Mouse (Mus musculus): Measurements from ENCODE around the gene Itpr1.

Itpr1 gene

DNA sequence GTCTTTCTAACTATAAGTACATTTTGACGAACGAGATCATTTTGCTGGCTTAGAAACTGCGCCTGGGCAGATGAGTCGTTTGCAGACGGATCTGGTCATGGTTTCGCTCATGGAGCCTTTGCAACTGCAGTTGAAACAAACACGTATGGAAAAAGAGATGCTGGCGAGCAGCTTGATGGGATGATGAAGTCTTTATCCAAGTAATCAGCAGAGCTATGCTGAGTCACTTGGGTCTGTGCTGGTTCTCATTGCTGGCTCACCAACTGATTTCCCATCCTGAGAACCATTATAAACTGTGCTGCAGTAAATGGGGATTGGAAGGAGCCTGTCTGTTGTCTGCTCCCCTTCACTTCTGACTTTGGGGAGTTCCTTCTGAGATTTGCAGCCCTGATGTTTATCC lies 31.7 kb downstream of the Itpr1 start:
- no peak for DNase-seq

DNA sequence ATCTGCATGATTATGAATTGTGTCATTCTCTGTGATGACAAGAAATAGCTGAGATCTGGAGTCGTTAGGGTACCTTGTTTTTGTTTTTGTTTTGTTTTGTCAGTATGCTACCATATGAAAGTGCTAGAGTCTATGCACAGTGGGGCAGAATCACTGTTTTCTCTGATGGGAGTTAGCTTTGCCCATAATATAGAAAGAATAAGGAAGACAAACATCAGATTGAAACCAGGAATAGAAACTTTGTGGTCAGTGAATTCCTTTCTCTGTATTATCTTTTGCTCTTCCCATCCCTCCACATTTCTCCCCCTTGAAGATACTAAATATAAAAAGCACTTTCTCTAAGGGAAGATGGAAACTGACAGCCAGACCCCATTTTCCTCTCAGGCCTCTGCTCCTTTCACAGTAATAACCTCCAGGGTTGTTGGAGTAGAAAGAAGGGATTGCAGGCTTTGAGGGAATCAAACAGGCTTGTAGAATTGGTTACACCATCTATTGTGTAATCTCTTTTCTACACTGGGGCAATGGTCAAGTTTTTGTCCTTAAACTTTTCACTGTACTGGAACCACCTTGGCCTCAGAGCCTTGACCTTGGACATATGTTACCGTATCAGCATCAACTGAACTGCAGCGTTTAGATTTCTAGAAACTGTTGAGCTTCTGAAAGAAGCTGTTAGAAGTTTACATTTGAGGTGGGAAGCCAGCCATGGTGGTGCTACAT lies 33.6 kb downstream of the Itpr1 start:
- DNase-seq = no peak

DNA sequence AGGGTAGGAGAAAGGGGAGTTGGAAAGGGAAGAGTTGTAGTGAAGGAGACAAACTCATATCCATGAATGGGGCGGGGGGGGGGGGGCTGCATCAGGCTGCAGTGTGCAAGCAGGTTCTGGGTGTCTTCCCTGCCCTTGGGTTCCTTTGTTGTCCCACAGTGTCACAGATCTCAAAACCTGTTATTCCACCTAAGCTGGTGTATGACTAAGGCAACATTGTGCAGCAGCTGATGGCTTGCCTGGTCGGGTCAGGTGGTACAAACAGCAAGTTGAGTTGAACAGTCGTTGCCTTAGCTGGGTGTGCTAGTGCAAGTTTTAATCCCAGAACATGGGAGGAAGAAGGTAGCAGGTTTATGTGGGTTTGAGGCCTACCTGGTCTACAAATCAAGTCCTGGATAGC lies 34.3 kb downstream of the Itpr1 start:
- DNase-seq = no peak

DNA sequence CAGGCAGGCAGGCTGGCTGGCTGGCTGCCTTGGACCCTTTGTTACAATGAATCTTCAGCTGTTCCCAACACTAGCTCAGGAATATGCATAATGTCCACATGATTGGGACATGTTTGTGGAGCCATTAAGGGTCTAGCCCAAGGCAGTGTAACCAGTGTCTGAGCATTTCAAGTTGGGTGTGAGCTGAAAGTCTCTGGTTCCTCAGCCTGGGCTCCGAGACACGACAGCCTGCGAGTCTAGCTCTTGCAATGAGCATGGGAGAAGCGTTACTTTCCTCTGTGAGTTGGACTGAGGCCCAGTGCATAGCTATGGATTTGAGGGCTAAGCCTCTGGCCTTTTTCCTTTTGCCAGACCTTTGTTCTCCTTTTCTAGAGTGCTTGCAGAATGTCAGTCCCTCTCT lies 35.6 kb downstream of the Itpr1 start:
- DNase-seq = no peak

DNA sequence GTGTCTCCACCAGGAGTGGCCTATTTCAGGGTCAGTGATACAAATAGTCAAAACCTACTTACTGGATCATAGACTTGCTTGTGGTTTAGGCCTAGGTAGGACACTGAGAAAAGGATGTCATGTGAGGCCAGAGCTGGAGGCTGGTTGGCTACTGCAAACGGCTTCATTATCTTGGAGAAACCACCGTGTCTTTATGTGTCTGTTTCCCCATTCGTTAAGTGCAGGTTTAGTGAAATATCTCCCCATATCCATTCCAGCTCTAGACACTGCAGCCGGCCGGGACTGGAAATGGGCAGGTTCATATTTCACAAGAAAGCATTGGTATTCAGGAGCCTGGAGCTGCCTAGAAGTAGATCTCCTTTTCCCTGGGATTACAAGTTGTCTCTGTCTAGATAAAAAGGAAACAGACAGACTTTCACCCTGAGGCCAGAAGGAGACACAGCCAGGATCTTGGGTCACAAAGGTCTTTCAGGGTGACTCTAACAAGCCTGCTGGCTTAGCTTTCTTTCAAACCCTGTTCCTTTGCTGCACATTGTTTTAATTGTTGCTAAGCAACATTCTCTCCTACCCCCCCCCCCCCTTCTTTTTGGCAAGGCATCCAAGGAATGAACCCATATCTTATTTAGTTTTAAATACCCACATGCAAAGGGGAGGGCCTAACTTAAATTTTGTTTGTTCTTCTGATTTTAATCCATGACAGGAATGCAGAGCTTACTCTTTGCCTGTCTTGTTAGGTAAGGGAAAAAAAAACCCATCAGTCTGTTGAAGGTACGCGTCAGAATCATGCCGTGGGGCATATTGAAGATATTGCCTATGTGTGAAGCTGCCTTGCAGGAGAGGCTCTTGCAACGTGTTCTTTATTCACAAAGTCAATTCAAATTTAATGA lies 36.4 kb downstream of the Itpr1 start:
- DNase-seq = no peak

DNA sequence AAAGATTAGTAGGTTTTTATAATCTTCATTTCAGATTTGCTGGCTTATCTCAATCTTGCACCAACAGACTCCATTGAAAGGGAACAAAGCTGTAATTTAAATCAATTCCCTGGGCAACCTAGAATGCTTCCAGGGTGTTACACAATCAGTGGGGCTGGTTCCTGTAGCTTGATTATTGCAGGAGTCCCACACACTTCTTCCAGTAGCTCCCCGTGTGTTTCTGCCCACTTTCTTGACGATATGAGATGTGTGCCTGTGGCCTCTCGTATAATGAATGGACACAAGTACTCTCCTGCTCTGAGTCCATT lies 37.0 kb downstream of the Itpr1 start:
- no peak for DNase-seq

DNA sequence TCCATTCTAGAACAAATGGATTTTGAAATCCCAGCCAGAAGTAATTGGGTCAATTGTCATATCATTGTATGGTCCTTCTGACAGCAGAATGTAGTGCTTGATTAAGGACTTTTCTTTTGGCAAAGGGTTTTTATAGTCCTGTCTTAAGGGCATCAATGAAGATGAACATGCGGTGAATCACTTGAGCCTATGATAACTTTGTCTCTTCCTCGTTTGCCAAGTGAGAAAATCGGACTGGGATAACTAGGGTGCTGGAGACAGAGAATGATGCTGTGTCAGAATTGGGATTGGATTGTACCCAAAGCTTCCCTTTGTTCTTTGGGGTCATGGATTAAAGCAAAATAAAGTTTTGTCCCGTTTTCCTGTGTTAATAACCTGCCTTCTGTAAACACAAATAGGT lies 37.5 kb downstream of the Itpr1 start:
- DNase-seq = no peak

DNA sequence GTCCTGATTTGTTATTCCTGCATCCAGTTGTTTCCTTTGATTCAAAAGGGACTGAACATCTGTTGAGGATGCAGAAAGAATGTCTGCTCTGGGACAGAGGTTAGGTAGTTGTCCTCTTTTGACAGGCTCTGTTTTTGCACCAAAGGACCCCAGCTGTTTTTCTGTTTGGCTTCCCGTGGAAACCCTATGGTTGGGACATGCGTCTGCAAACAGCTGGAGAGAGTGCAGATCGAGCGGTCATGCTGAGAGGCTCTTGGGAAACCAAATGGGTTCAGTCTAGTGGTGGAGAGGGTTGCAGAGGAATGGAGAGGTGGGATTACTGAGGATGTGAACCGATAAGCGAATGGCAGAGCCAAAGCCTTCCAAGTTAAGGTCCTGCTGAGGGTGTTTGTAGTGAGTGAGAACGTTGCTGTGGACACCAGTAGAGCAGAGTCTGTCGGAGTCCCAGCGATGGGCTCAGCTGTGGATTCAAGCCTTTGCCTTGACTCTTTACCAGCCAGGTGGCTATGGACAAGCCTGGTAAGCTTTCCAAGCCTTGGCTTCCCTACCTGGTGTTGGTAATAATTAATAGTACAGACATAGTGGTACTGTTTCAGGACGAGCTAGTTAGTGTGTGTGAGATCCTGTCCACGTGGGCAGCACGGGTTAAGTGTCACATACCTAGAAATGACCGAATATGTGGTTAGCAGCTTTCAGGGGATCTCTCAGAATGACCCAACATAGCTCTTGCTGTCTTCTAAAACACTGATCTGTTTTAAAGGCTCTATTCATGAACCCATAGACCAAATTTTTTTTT lies 39.9 kb downstream of the Itpr1 start:
- DNase-seq = no peak

DNA sequence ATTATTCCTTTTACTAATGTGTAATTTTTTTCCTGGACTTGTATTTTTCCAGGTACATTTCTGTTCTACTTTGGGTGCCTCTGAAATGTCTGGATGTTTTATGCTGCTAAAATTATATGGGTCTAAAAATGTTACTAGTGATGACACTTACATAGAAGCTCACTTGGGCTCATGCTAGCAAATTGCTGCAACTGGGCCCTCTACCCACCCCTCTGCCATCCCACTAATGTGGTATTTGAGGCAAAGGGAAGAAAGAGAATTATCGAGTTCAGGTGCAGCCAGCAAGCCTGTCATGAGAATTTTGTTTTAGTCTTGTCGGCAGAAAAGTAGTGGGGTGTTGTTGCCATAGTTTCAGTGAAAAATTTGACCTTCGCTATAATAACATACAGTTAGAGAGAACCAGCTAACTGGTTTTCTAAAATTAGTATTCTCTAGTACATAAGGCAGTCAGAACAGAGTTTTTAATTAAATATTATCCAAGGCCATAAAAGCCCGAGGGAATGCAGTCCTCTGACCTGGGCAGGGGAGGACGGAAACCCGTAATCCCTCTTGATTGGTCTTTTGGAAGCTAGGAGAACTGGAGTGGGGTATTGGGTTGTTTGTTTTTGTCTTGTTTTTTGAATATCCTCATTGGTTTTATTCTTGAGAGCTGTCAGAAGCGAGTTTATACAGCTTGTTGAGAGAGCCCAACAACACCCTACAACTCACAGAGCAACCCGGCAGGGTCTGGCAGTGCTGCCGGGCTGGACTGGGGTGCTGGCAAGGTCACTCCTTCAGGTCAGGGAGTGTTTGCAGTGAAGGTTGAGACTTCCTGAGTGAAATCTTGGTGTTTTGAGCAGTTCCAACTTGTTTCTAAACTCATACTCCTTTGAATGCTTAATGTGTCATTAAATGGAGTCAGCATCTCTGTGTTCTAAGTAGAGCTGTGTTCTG lies 41.5 kb downstream of the Itpr1 start:
- no peak for DNase-seq

DNA sequence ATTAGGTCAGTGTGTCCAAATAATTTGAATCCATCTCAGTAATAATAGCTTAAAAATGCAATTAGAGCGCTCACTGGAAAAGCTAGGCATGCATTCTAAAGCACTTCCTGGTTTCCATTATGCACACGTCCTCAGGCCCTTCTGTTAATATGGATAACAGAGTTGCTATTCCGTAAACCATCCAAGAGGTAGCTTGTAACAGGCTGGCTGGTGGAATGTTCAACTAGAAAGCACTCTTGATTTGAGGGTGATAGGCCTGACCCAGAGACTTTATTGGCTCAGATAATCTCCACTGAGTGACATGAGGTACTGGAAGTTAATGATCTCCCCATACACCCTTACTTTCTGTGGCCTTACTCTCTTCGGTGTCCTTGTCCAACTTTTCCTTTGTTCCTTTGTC lies 43.0 kb downstream of the Itpr1 start:
- DNase-seq = no peak

DNA sequence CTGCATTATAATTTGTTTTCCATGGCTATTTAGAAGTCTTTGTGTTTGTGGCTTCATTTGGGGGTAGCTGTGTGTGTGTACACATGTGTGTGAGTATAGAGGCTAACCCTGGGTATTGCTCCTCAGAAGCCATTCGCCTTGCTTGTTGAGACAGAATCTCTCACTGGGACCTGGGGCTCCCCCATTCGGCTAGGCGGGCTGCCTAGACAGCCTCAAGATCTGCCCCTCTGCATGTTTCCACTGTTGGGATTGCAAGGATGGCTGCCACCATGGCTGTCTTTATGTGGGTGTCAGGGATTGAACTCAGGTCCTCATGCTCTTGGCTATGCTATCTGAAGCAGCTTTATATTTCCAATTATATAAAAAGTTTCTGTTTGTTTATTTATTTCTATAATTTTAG lies 44.3 kb downstream of the Itpr1 start:
- DNase-seq = no peak

DNA sequence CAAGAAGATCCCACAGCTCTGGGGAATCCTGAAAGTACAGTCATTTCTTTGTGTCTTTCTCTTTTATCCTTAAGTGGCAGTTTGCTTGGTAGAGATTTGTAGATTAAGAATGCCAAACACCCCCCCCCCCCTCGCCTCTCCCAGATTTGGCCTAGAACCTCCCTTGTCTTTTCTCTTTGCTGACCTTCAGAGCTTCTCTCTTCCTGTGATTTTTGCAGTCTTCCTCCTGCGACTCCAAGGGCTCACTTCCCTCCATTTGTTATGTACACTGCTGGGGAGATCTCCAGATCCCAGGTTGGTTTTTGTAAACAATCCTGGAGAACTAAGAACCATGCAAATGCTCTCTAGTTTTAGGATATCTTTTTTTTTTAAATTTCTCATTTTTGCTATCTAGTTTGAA lies 45.7 kb downstream of the Itpr1 start:
- DNase-seq = no peak

DNA sequence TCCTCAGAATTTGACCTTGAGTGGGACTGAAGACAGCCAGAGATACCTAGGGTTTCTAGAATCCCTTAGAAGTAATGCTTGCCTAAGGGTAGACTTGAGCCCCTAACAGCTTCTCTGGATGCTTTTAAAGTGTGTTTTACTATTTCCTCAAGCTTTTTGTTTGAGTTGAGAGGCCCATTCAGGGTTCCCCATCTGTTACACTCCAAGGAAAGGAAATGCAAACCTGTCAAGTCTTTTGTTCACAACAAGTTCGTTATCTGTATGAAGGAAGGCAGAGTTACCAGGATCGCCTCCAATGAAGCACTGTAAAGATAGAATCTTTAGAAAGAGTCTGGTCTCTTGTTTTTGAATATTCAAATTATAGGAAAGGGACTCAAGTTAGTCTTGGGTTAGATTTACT lies 46.8 kb downstream of the Itpr1 start:
- DNase-seq = no peak

DNA sequence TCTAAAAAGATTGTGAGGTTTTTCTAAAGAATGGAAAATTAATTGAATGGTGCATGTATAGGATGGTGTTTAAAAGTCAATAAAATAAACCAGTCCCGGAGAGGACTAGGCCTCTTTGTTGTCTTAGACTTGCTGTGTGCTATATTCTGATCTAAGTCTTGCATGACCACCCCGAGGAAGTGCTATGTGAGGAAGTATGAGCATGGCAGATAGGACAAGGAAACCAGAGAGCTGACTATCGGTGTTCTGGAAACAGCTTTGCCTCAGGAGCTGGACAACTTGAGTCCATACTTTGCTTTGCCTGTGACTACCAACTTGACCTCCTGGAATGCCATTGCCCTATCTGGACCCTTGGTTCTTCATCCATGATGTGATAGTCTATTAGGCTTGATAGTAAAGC lies 48.6 kb downstream of the Itpr1 start:
- no peak for DNase-seq

DNA sequence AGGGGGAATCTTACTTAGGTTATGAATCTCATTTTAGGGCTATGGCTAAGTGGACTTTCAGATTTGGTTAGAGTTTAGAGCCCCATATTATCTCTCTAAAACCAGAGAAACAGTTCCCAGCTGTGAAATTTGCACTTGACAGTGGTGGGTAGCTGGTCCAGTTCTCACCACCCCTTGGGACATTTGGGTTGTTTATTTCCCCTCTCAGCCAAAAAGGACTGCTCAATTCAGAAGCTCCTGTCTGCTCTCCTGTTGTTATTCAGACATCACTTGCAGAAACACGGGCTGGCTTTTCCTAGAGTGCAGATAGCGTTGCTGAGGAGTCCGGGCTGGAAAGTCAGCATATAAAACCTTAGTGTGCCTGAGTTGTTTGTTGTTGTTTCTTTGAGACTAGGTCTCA lies 51.3 kb downstream of the Itpr1 start:
- DNase-seq = no peak

DNA sequence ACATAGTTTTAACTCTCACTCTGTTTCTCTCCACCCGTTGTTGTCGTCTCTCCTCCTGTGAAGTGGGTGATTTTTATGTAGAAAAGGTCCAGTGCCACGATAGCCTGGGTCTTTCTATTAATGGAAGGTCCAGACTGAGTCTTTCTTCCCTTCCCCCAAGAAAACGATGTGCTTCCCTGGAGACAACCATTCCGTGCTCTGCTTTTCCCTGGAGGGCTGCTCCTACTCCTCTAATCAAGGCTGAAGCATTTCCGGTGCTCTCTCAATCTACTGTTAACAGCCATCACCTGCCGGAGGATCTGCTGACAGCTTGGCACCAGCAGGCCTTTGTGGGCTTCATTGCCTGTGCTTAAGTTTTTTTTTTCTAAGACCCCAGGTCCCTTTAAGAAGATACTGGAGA lies 60.6 kb downstream of the Itpr1 start:
- no peak for DNase-seq

DNA sequence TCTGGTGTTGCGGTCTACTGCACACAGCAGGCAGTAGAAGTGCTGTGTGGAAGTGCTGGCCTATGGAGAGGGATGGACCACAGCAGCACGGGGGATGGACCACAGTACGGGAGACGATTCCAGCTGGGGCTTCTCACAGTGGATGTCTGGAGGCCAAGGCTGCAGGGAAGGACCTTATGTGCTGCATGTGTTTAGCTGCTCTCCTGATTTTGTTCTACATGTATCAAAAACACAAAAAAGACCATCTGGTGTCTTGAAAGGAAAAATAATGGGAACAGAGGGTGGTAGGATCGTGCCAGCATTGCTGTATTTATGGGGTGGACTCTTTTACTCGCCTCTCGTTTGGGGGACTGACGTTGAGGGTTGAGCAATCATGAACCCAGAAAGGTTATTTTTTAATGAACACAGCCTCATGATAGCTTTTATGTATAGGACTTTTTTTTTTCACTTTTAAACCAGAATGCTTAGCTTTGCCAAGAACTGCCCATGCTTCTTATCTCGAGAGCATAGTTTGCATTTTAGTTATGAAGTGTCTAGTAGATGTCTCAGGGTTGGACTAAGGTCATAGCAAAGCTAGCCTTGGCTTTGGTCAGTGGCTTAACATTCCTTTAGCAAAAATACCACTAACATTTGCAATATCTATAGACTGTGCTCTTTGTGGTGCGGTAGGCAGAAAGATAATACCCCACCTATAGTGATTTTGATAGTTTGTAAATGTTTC lies 61.6 kb downstream of the Itpr1 start:
- no peak for DNase-seq

DNA sequence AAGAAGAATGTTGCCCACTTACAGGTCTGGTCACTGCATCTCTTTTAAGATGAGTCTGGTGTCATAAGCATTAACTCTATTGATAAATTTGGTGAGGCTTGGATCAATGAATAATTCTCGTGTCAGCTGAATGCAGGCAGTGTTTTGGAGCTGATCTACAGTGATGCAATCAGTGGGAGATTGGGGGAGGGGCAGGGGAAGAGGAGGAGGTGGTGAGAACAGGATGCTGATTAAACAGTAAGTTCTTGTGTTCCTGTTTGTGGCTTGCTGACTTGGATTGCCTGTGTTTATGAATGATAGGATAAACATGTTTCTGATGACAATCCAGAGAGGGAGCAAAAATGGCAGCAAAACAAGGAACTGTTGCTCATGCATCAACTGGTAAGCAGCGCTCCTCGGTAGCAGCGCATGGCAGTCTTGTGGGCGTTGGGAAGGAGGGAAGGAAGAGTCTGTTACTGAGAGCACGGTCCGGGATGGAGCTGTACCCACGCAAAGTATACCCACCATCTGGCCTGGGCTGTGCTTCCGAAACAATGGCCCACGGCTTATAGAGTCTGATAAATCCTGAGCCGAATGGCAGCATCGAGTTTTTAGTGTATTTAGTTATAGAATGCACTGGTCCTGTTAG lies 64.1 kb downstream of the Itpr1 start:
- DNase-seq = no peak

DNA sequence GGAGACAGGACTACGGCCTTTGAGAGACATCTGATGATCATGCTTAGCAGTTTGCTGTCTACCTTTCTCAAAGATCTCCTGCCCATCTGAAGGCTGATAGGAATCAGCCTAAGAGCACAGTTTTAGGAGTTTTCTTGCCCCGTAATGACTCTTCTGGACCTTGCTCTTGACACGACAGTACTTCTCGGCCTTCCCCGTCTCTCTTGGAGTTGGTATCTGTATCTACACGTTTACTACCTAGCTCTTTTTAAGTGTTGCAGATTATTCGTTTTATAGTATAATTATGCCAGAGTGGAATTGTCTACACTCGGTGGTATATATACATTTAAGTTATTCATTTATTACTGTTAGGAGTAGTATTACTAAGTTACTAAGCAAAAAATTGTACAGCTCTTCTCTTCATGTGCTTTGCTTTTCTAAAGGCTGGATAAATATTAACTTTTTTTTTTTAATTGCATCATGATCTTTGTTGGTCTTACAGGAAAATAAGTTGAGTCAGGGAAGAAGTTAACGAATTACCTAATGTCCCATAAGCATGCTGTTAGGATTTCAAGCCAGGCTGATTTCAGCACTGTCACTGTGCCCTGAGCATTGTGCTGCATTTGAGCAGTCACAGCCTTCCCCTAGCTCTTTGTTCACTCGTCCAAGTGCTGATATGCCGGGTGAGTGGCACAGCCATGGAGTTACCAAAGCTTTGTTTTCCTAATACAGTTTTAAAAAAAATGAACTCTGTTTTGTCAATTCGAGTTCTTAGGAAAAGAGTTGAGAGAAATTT lies 64.9 kb downstream of the Itpr1 start:
- no peak for DNase-seq

DNA sequence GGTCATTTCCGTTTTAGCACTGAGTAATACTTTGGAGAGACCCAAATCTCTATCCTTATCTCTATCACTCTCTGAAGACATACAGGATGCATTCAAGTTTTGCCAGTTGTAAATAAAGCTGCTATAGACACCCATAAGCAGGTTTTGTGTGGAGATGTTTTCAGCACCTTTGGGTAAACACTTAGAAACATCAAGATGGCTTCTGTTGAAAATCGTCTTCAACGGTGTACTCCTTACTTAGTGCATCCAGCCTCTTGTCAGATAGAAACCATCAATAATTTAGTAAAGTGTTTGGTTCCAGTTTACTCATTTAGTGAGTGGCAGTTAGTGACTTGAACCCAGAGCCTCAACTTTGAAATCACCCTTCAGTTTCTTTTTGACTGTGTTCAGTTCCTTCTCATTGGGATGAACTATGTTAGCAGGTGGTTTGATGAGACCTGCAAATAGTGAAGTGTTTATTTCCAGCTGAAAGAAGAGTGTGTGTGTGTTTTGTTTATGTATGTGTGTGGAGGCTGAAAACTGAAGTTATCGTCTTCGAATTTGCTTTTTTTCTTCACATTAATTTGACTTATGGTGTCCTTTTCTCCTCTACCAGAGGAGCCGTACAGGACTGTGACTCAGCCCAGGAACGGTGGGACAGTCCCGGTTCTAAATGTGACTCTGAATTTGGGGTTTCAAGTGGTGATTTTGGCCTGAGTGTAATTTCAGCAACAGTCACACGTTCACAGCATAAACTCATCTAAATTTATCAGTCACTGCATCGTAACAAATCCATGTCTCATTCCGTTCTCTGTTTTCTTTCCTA lies 66.1 kb downstream of the Itpr1 start:
- no peak for DNase-seq
